Mouse (Mus musculus) left cerebral cortex, postnatal 14 days (tissue): ENCODE results near the gene Cphx3. TPM values are rescaled to one million over a fixed set of nuclear protein-coding genes. Genes with fewer than 3 reads are reported as not detected.
"Not testable (repeated sequence)": the region's sequence is repeated elsewhere in the genome, so short reads cannot be mapped to it uniquely, and the experiment has no call there.

Source experiments
- DNase-seq, 2 experiments: peaks; one replicate each; pipeline ENCODE4 v3.0.0; 2021 to 2022; ENCODE audit warnings: low spot score in 2 of 2, mixed read lengths in 1 of 2
- intact Hi-C: fragments of 180-260 bp; cut with DNase I; formaldehyde crosslinking; loops from one replicate; pipeline ENCODE4 v1.15.1; 2025
- long read RNA-seq, 2 experiments: library from polyadenylated mRNA; stranded (forward); transcript quantifications; one replicate each; pipeline ENCODE4 v2.0.0; 2021
- total RNA-seq, 2 experiments: library from RNA; stranded (reverse); gene quantifications; 2 replicates each; pipeline ENCODE4 v1.2.3; 2021

The Cphx3 gene
- total RNA-seq = not detected
- long read RNA-seq, experiment 1 = 0 reads
- long read RNA-seq, experiment 2 = 0 reads

GRCm38 (mm10) chr14:26081997-26082396 is at the start of gene Cphx3:
Gene Cphx3, plus strand, starts transcription at chr14:26082297.
- intact Hi-C loops, DNase-seq: not testable (repeated sequence)

GRCm38 (mm10) chr14:26034364-26034763 is 47.7 kb upstream of the Cphx3 start:
- DNase-seq, intact Hi-C loops: not testable (repeated sequence)

- intact Hi-C loops, DNase-seq: not testable (repeated sequence)
Measured at GRCm38 (mm10) chr14:26035439-26035838, 46.7 kb upstream of the Cphx3 start.

GRCm38 (mm10) chr14:26042611-26043010 is 39.5 kb upstream of the Cphx3 start, which contains the start of gene Gm9780:
Gene Gm9780, minus strand, starts transcription at chr14:26042711.
- intact Hi-C loops, DNase-seq: not testable (repeated sequence)

- DNase-seq, intact Hi-C loops: not testable (repeated sequence)
Measured at GRCm38 (mm10) chr14:26045007-26045406, 37.1 kb upstream of the Cphx3 start.

- DNase-seq, intact Hi-C loops: not testable (repeated sequence)
Measured at GRCm38 (mm10) chr14:26047026-26047425, 35.1 kb upstream of the Cphx3 start.

GRCm38 (mm10) chr14:26048767-26049166 is 33.3 kb upstream of the Cphx3 start:
- intact Hi-C loops, DNase-seq: not testable (repeated sequence)

- DNase-seq, intact Hi-C loops: not testable (repeated sequence)
Measured at GRCm38 (mm10) chr14:26058184-26058583, 23.9 kb upstream of the Cphx3 start.

- DNase-seq, intact Hi-C loops: not testable (repeated sequence)
Measured at GRCm38 (mm10) chr14:26059362-26059761, 22.7 kb upstream of the Cphx3 start.

- intact Hi-C loops = not testable (repeated sequence)
Measured at GRCm38 (mm10) chr14:26066574-26067324, 15.3 kb upstream of the Cphx3 start.

GRCm38 (mm10) chr14:26067325-26067633 is 14.8 kb upstream of the Cphx3 start, which contains the start of gene Tmem254c:
Gene Tmem254c, minus strand, starts transcription at chr14:26067355.
- DNase-seq, intact Hi-C loops: not testable (repeated sequence)

More at GRCm38 (mm10) chr14:26066574-26067324, 15.3 kb upstream of the Cphx3 start:
- not testable (repeated sequence) for DNase-seq

GRCm38 (mm10) chr14:26076620-26077390 is 5.3 kb upstream of the Cphx3 start:
- intact Hi-C loops, DNase-seq: not testable (repeated sequence)

GRCm38 (mm10) chr14:26081216-26081615 is 881 bp upstream of the Cphx3 start, which contains the start of gene Cphx2:
Gene Cphx2, plus strand, starts transcription at chr14:26081516.
- DNase-seq, intact Hi-C loops: not testable (repeated sequence)

- intact Hi-C loops, DNase-seq: not testable (repeated sequence)
Measured at GRCm38 (mm10) chr14:26097622-26098021, 15.5 kb downstream of the Cphx3 start.

- intact Hi-C loops, DNase-seq: not testable (repeated sequence)
Measured at GRCm38 (mm10) chr14:26118150-26118549, 36.1 kb downstream of the Cphx3 start, which contains the start of gene Duxbl2. Gene Duxbl2, plus strand, starts transcription at chr14:26118349.

- intact Hi-C loops, DNase-seq: not testable (repeated sequence)
Measured at GRCm38 (mm10) chr14:26118550-26119000, 36.5 kb downstream of the Cphx3 start.

GRCm38 (mm10) chr14:26119095-26119494 is 37.0 kb downstream of the Cphx3 start:
- intact Hi-C loops, DNase-seq: not testable (repeated sequence)

- intact Hi-C loops, DNase-seq: not testable (repeated sequence)
Measured at GRCm38 (mm10) chr14:26147095-26147494, 65.0 kb downstream of the Cphx3 start.

GRCm38 (mm10) chr14:26156032-26156431 is 73.9 kb downstream of the Cphx3 start:
- intact Hi-C loops, DNase-seq: not testable (repeated sequence)

GRCm38 (mm10) chr14:26161156-26161555 is 79.1 kb downstream of the Cphx3 start:
- DNase-seq, intact Hi-C loops: not testable (repeated sequence)
